Mouse (Mus musculus): Measurements from ENCODE around the gene Ncor1.
"Not testable (repeated sequence)": the region's sequence is repeated elsewhere in the genome, so short reads cannot be mapped to it uniquely, and the experiment has no call there.

The Ncor1 gene

GRCm38 (mm10) chr11:62343002-62343401, 115.3 kb downstream of the Ncor1 start:
- DNase-seq = no peak

DNA sequence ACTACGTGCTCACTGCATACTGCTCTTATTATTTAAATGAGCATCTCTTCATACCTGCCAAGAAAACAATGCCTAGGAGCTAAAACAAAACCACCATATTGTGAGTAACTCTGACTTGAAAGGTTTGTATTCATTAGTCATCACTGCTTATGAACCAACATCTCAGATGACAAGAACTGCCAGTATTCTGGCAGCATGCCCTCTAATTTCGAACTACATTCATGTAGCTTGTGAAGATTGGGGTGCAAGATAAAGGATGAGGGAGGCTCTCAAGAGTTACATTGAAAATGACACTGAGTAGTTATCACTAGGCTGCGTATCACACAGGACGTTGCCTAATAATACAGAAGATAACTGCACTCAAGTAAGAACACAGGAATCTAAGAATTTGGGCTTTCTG, 126.1 kb downstream of the Ncor1 start:
- no peak for DNase-seq

DNA sequence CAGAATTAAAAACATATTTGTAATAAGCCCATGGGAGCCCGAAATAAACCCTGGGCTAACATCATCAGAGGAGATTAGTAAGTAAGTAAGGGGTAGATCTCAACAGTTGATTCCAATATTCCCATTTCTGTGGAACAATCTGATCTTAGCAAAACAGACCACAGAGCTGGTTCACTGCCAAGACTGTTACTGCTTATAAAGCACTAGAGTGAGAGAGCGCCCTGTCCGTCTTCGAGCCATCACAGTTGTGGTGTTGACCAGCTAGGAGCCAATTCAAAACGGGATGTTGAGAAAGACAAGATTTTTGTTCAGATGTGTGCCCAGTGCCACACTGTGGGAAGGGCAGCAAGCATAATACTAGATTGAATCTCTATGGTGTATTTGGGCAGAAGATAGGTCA, 127.2 kb downstream of the Ncor1 start:
- DNase-seq = no peak

DNA sequence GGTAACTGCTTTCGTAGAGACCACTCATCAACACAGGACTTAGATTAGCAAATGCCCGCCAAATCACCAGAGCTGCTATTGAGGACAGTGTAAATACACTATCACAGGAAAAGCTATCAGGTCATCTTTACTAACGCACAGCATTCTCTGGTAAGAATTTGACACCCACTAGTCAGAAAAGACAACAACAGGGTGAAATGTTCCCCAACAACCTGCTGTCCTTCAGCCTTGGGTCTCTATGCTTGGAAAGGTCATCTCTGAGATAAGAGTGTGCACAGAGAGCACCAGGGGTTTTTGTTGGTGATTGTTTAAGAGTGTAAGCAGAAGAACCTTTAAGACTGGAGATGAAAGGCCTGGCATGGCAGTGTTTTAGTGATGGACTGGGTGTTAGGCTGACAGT, 134.7 kb downstream of the Ncor1 start:
- no peak for DNase-seq

- DNase-seq = no peak
Observed at GRCm38 (mm10) chr11:62320097-62320496, 138.2 kb downstream of the Ncor1 start.

- DNase-seq = no peak
Observed at GRCm38 (mm10) chr11:62317746-62318145, 140.6 kb downstream of the Ncor1 start.

GRCm38 (mm10) chr11:62314984-62315383, 143.4 kb downstream of the Ncor1 start:
- no peak for DNase-seq

DNA sequence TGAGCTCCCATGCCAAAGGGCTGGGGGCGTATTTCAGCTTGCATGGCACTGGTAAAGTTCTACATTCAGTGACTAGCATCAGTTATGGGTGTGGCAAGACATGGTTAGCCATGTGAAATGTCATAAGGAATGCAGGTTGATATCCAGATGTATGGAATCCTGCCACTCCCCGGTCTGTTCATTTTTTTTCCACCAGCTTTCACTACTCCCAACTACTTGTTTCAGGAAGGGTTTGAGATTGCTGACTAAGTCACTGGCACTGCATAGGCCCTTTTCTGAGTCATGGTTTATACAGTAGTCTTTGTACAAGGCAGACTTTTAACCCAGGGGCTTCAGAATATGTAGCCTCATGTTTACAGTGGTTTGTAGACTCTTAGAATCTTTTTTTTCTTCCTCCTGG, 149.0 kb downstream of the Ncor1 start:
- no peak for DNase-seq

- no peak for DNase-seq
Observed at GRCm38 (mm10) chr11:62305866-62306265, 152.5 kb downstream of the Ncor1 start.

- DNase-seq = no peak
Observed at GRCm38 (mm10) chr11:62298883-62299282, 159.5 kb downstream of the Ncor1 start.

- no peak for DNase-seq
Observed at GRCm38 (mm10) chr11:62294121-62294520, 164.2 kb downstream of the Ncor1 start.

GRCm38 (mm10) chr11:62287700-62288099, 170.6 kb downstream of the Ncor1 start:
- DNase-seq = no peak

- DNase-seq = no peak
Observed at GRCm38 (mm10) chr11:62285020-62285419, 173.3 kb downstream of the Ncor1 start.

- not testable (repeated sequence) for DNase-seq
Observed at GRCm38 (mm10) chr11:62284020-62284419, 174.3 kb downstream of the Ncor1 start.

GRCm38 (mm10) chr11:62281601-62281997, 176.7 kb downstream of the Ncor1 start:
- peak; percentile 75 to 79 for DNase-seq

GRCm38 (mm10) chr11:62280675-62281600, 177.4 kb downstream of the Ncor1 start, which contains the start of the genes Zswim7 and Ttc19:
TSS of gene Zswim7 (minus strand) at chr11:62281375.
TSS of gene Ttc19 (plus strand) at chr11:62281473.
- peak; percentile 86 to 90 for DNase-seq

DNA sequence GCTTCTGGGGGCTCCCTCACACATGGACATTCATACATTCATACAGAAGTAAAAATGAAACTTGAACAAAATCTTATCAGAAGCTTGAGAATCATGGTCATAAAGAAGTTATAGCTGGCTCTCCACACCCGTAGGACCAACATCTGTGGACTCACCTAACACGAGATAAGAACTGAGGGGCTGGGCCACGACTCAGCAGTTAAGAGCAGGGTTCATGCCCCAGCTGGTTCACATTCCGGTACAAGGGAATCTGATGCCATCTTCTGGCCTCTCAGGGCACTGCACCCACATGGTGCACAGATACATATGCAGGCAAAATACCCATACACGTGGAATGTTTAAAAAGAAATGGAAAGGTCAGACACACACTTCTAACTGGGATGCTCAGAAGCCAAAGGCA, 180.3 kb downstream of the Ncor1 start:
- DNase-seq = peak; percentile 44 to 86

GRCm38 (mm10) chr11:62277086-62277485, 181.3 kb downstream of the Ncor1 start:
- no peak for DNase-seq

DNA sequence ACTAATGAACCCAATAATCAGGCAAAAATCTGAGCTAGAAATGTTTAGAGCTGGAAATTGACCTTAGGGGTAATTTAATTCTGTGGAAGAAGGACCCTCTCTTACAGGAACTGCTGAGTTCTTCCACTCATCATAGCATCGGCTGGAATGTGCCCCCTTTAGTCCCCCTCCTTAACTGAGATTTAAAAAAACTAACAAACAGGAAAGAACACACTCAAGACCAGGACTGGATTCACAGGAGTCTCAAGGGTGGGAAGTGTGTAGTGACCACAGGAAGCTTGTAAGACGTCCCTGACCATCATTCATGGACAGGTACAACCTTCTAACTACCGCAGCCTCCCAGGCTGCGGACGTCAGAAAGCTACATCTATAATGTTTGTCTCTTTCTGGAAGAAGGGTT, 187.5 kb downstream of the Ncor1 start:
- no peak for DNase-seq

DNA sequence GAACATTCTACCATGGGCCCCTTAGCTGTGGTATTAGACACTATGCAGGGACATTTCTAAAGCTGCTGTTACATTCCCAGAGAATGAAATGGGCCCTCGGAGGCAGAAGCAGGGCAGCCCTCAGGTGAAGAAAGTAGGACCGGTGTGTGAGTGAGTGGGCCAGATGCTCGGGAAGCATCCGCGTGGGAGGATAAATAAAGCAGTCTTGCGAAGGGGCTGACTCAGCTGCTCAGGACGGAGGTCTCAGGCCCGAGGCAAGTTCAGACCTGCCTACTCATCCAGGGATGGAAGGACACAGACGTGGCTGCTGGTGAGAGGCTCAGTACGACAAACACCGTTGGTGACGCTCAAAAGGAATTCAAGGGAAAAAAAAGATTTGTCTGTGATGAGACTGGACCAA, 189.2 kb downstream of the Ncor1 start:
- DNase-seq = no peak

DNA sequence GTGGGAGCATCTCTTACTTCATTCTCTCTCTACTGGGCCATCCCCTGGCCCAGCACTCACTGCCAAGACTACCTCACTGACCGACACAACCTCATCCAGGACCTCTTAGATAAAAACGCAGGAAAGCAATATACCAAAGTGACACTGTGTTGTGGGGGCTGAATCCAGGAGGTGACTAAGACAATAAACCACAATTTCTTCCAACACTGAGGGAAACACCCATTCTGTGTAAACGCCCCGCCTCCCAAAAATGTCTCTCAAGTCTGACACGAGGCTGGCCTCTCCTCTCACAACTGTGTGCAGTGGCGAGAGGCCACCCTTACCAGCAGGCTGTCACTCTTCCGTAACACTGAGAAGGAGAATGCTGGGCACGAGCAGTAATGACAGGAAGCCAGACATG, 190.0 kb downstream of the Ncor1 start:
- DNase-seq = no peak

DNA sequence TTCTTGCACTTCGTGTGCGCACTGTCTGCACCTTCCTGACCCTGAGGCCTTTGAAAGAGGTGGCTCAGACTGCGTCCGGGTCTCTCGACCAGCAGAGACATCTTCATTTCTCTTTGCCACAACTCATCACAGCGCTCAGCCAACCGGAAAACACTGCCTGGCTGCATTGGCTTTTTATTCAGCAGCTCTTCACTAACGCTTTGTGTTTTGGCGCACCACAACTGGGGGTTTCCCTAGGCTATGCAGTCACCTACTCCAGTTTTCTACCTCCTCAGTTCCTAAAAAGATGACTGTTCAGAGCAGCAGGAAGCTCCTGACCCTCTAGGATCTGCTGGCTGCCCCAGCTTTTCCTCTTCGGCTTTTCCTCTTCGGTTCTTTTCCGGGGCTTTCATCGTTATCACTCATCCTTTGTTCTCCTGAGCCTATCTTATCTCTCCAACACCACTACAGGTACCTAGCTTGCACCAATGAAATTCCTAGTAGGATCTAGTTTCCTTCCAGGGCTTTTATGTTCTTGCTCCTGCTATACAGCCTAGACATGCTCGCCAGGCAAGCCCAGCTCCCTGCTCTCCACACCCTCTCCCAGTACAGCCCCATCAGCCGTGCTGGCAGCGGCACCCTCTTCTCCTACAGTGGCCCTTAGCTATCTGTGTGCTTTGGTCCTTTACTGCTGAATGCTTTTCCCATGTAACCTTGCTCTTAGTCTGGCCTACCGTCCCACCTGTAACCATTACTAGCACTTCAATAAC, 191.7 kb downstream of the Ncor1 start:
- DNase-seq = no peak

All from kidney, adult 8-10 months (tissue).